Mouse (Mus musculus): Measurements from ENCODE around the gene Mrgbp. TPM values are rescaled to one million over a fixed set of nuclear protein-coding genes. Genes with fewer than 3 reads are reported as not detected.

The Mrgbp gene
- polyA plus RNA-seq (2015; fragmentation: Nextera tagmentation; extraction: Ambion mirVana): 40.1 and 43.8 TPM in 2 replicates

DNA sequence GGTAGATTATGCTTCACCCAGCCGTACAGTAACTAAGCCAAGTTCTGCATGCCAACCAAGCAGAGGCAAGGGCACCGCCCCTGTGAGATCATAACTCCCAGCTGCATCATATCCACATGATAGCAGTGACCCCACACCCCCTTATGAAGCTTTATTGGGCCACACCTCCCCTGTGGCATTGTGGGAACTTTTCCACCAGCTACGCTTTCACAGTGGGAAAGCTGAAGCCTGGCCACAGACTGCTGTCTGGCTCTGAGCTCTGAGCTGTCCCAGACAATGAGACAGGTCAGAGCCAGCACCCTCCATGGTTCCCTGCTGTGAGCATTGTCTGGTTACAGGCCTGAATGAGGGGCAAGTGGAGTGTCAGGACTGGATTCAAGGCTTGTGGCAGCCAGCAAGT, at the start of gene Mrgbp:
Gene Mrgbp, plus strand, starts transcription at position 303 of the 400 bp plus-strand sequence.
- Histone ChIP-seq H3K4me2 (no peak within 1 kb of the TSS), H3K4me3 (no peak within 1 kb of the TSS), H3K4me1 (replicated peaks) (peaks cover 29% of the 10 kb centered on the region), H3K9ac (no peak within 1 kb of the TSS; the same call in 1 of the 2 replicates), H3K36me3 (peaks cover 19% of the 10 kb centered on the region), H3K27me3 (peaks cover 6% of the 10 kb centered on the region; the same call in 1 of the 2 replicates), H3K9me3 (no peaks in the 10 kb centered on the region), H3K27ac (replicated peaks) (no peak within 1 kb of the TSS)
- 77% methylated on average over 3 of the region's 3 CpGs for WGBS
- ATAC-seq (ENCODE audit: low read depth): no peak

DNA sequence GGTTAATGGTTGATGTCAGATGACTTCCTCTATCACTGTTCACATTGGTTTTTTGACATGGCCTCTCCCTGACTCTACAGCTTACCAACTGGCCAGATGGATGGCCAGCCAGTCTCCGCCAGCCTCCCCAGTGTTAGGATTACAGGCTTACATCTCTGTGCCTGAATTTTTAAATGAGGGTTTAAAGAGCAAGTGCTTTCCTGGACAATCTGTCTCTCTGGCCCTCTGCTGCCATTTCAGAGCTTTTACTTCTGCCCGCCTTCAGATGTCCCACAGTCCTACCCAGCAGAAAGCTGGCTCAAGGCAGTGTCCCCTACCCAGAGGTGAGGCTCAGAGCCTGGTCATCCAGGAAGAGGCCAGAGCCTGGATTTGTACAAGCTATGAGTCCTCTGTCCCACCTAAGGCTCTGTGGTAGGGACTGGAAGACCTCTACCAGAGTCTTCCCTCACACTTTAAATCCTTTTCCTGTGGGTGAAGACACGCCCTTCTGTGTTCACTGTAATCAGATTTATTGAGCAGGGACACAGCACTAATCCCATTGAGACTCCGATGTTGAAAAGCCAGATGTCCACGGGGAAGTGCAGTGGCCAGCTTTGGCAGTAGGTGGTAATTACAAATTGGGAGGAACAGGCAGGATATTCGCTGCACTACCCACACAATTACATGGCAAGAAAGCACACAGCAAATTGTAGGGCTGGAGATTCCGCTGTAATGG, 49.3 kb upstream of the Mrgbp start:
- H3K27ac ChIP-seq (replicated peaks): no peak overlapping the region
- 58% methylated on average over 7 of the region's 7 CpGs for WGBS

DNA sequence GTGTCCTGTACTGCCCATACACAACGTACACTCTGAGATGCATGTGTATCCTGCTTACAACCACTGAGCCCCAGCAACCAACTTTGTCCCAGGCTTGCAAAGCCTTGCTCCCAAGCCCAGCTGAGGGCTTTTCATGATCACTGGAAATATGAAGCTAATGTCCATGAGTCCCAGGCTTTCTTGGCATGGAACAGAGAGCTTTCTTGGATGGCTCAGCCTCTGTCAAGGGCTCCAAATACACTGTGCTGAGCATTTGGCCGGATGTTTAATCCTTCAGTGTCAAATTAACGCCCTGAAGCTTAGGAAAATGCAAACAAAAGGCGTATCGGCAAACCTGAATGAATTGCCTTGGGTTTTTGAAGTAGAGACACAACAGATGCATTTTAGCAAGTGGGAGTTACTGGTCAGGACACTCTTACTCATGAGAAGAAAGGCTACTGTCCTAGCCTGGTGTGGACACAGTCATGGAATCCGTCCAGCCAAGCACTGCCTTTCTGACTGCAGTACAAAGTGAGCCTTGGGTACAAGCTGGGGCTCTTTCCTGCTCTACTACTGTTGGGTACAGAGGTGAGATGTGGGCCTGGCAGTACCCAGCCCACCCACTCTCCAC, 48.6 kb upstream of the Mrgbp start:
- 58% methylated on average over 6 of the region's 6 CpGs for WGBS
- no peak for ATAC-seq (ENCODE audit: low read depth)
- no peak overlapping the region for H3K27ac ChIP-seq (replicated peaks)

More for the DNA sequence above, 49.3 kb upstream of the Mrgbp start:
- H3K9me3 ChIP-seq: no peaks in the 10 kb centered on the region
- no peak overlapping the region for H3K9ac ChIP-seq
- no peak overlapping the region for H3K4me2 ChIP-seq
- H3K36me3 ChIP-seq: no peaks in the 10 kb centered on the region
- H3K27me3 ChIP-seq: no peaks in the 10 kb centered on the region
- peaks cover 28% of the 10 kb centered on the region for H3K4me1 ChIP-seq (replicated peaks)
- ATAC-seq (ENCODE audit: low read depth): no peak
- no peak overlapping the region for H3K4me3 ChIP-seq

DNA sequence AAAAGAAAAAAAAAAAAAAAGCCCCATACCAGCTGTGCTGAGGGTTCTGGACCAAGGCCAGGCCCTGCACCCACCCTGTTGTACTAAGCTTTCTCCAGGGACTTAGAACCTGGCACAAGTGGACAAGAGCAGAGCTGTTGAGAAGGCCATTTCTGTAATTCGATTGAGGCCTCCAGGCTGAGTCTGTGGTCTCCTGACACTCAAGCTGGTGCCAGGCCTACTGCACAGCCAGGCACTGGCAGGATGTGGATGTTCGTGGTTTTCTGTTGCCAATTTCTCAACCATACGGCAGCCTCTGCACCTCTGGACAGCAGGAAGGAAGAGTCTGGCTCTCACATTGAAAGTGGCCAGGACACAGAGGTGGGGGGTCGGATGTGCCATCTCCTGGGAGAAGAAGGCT, 47.9 kb upstream of the Mrgbp start:
- ATAC-seq (ENCODE audit: low read depth): no peak
- Histone ChIP-seq H3K27ac (replicated peaks) (no peak overlapping the region), H3K9ac (no peak overlapping the region), H3K36me3 (no peaks in the 10 kb centered on the region), H3K9me3 (no peaks in the 10 kb centered on the region), H3K27me3 (no peaks in the 10 kb centered on the region), H3K4me2 (no peak overlapping the region), H3K4me1 (replicated peaks) (peaks cover 28% of the 10 kb centered on the region), H3K4me3 (no peak overlapping the region)
- WGBS: 70% methylated on average over 4 of the region's 4 CpGs

More for the DNA sequence above, 48.6 kb upstream of the Mrgbp start:
- Histone ChIP-seq H3K36me3 (no peaks in the 10 kb centered on the region), H3K9me3 (no peaks in the 10 kb centered on the region), H3K9ac (no peak overlapping the region), H3K4me1 (replicated peaks) (peaks cover 28% of the 10 kb centered on the region), H3K4me3 (no peak overlapping the region), H3K4me2 (no peak overlapping the region), H3K27me3 (no peaks in the 10 kb centered on the region)

DNA sequence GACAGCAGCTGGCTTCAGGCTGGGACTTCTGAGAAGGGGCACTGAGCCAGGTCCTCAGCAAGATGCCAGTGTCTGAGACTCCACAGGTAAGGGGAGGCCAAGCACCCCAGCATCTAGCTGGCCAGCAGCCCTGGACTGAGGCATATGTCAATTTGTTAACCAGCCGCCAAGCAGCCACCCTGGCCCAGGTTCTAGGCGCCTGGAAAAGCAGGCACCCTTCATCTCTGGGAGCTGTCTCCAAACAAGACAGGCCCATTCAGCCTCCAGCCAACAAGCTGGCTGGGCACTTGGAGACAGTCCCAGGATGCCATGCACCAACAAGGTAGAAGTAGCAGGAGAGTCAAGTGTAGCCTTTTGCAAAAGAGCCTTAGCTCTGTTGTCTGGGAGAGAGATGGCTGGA, 37.4 kb upstream of the Mrgbp start:
- no peak for ATAC-seq (ENCODE audit: low read depth)
- Histone ChIP-seq H3K9me3 (no peaks in the 10 kb centered on the region), H3K4me2 (no peak overlapping the region), H3K27me3 (no peaks in the 10 kb centered on the region), H3K9ac (no peak overlapping the region), H3K27ac (replicated peaks) (no peak overlapping the region), H3K4me1 (replicated peaks) (peaks cover 13% of the 10 kb centered on the region), H3K36me3 (no peaks in the 10 kb centered on the region), H3K4me3 (no peak overlapping the region)
- 85% methylated on average over 2 of the region's 2 CpGs for WGBS

DNA sequence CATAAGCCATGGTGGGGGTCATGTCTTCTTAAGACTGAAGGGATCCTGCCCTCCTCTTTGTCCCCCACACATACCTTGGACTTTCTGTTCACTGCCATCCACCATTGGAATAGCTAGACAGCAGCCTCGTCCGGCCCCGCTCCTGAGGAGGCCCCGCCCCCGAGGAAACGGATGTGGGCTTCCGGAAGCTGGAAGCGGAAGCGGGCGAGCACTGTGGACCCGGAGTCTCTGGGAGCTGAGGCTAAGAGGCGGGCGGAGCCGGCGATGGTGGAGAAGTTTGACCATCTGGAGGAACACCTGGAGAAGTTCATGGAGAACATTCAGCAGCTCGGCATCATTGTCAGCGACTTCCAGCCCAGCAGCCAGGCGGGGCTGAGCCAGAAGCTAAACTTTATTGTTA, 36.1 kb upstream of the Mrgbp start:
- WGBS: 86% methylated on average over 18 of the region's 18 CpGs
- peaks cover 13% of the 10 kb centered on the region for H3K4me1 ChIP-seq (replicated peaks)
- no peak for ATAC-seq (ENCODE audit: low read depth)

DNA sequence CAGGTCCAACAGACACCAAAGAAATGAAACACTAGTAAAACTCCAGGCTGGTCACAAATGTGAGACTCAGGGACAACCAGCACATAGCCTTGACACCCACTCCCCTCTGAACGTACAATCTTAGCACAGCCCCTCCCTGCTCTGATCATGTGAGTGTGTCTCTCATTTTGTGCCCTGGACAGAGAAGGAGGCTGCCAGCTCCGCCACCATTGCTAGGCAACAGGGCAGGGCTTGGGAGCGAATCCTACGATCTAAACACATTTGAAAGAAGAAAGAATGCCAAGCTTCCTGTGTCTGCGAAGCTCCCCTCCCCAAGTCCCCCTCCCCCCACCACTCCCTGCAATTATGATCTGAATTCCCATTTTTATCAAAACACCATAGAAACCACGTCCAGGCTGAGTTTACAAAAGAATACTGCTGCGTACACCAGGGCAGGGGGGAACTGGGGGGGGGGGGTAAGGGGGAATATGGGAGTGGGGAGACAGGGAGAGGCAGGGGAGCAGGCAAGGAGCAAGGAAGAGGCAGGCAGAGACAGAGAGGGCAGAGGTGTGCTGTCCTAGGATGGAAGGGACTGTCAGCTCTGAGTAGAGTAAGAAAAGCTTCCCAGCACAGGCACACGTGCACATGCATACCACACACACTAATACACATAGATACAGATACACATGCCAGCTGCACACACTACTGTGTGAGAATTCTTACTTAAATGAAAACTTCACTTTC, 33.6 kb upstream of the Mrgbp start:
- Histone ChIP-seq H3K4me1 (replicated peaks) (peaks cover 13% of the 10 kb centered on the region), H3K9ac (peak overlapping the region; percentile 38; the same call in 1 of the 2 replicates), H3K27ac (replicated peaks) (no peak overlapping the region), H3K36me3 (no peaks in the 10 kb centered on the region), H3K4me3 (no peak overlapping the region), H3K4me2 (peak overlapping the region; percentile 33), H3K27me3 (no peaks in the 10 kb centered on the region), H3K9me3 (no peaks in the 10 kb centered on the region)
- peak; percentile 84 for ATAC-seq (ENCODE audit: low read depth)
- 11% methylated on average over 8 of the region's 8 CpGs for WGBS

More for the DNA sequence above, 36.1 kb upstream of the Mrgbp start:
- no peaks in the 10 kb centered on the region for H3K27me3 ChIP-seq
- H3K9me3 ChIP-seq: no peaks in the 10 kb centered on the region
- H3K27ac ChIP-seq (replicated peaks): no peak overlapping the region
- no peaks in the 10 kb centered on the region for H3K36me3 ChIP-seq
- H3K9ac ChIP-seq: no peak overlapping the region
- no peak overlapping the region for H3K4me2 ChIP-seq
- H3K4me3 ChIP-seq: no peak overlapping the region

DNA sequence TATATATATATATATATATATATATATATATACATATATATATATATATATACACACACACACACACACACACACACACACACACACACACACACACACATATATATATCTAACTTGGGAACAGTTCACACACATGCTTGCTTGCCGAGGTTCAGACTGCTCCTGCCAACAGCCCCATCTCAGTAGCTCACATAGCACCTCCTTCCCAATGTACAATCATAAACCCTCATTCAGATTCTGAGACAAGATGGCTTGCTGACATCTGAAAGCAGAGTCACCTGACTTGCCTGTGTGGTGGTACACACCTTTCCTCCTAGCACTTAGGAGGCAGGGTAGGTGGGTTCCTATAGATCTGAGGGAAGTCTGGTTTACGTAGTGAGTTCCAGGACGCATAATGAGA, 28.8 kb upstream of the Mrgbp start:
- Histone ChIP-seq H3K27ac (replicated peaks) (no peak overlapping the region), H3K27me3 (no peaks in the 10 kb centered on the region), H3K4me1 (replicated peaks) (peaks cover 7% of the 10 kb centered on the region), H3K4me3 (no peak overlapping the region), H3K36me3 (no peaks in the 10 kb centered on the region), H3K4me2 (no peak overlapping the region), H3K9ac (no peak overlapping the region), H3K9me3 (no peaks in the 10 kb centered on the region)
- no peak for ATAC-seq (ENCODE audit: low read depth)
- WGBS: 80% methylated on average over 3 of the region's 3 CpGs

DNA sequence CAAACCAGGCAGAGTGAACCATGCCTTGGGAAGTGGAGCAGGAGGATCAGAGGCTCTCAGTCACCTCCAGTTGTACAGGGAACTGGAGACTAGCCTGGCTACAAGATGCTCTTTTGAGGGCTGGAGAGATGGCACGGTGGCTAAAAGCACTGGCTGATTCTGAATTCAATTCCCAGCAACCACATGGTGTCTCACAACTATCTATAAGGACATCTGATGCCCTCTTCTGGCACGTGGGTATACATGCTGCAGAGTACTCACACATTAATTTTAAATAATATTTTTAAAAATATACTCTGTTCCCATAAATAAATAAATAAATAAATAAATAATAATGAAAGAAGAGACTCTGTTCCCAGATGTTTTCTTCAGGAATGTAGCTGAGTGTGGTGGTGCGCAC, 25.9 kb upstream of the Mrgbp start:
- WGBS: 53% methylated on average over 3 of the region's 3 CpGs
- H3K36me3 ChIP-seq: no peaks in the 10 kb centered on the region
- H3K27me3 ChIP-seq: no peaks in the 10 kb centered on the region
- no peak overlapping the region for H3K27ac ChIP-seq (replicated peaks)
- H3K4me2 ChIP-seq: no peak overlapping the region
- no peak for ATAC-seq (ENCODE audit: low read depth)
- H3K9ac ChIP-seq: no peak overlapping the region
- H3K4me3 ChIP-seq: no peak overlapping the region
- no peaks in the 10 kb centered on the region for H3K9me3 ChIP-seq
- no peaks in the 10 kb centered on the region for H3K4me1 ChIP-seq (replicated peaks)

DNA sequence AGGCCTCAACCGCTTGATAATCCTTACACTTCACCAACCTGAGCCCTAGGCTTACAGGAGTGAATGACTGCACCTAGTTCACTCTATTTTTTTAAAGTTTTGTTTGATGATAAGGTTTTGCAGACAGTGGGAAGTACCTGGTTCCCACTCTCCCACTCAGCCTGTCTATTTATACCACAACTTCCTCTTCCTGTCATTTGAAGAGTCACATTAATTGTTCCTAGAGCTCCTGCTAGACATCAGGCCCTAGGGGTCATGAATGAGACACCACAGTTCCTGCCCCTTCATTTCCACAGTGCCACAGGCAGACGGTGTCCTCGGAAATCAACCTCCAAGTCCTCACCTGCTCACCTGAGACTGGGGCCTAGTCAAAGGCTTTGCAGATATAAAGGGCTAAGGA, 24.6 kb upstream of the Mrgbp start:
- WGBS: 84% methylated on average over 3 of the region's 3 CpGs
- H3K27ac ChIP-seq (replicated peaks): no peak overlapping the region
- H3K4me3 ChIP-seq: no peak overlapping the region
- ATAC-seq (ENCODE audit: low read depth): no peak
- H3K36me3 ChIP-seq: no peaks in the 10 kb centered on the region
- H3K4me1 ChIP-seq (replicated peaks): no peaks in the 10 kb centered on the region
- H3K27me3 ChIP-seq: no peaks in the 10 kb centered on the region
- H3K9ac ChIP-seq: no peak overlapping the region
- H3K9me3 ChIP-seq: no peaks in the 10 kb centered on the region
- no peak overlapping the region for H3K4me2 ChIP-seq

DNA sequence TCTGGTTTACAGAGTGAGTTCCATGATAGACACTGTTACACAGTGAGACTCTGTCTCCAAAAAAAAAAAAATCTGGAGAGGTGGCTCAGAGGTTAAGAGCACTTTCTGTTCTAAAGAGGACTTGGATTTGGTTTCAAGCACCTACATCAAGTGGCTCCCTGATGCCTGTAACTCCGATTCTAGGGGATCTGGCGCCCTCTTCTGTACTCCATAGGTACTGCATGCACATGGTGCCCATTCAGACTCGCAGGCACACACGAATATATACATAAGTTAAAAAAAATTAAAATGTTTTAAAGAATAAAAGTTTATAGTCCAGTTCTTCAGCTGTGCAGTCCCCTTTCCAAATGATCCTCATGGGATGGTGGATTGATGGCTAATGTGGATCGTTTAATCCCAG, 20.9 kb upstream of the Mrgbp start:
- 48% methylated on average over 5 of the region's 5 CpGs for WGBS
- Histone ChIP-seq H3K4me2 (no peak overlapping the region), H3K4me3 (no peak overlapping the region), H3K4me1 (replicated peaks) (peaks cover 13% of the 10 kb centered on the region), H3K9me3 (no peaks in the 10 kb centered on the region), H3K27me3 (no peaks in the 10 kb centered on the region), H3K27ac (replicated peaks) (no peak overlapping the region), H3K36me3 (no peaks in the 10 kb centered on the region), H3K9ac (no peak overlapping the region)
- ATAC-seq (ENCODE audit: low read depth): no peak

DNA sequence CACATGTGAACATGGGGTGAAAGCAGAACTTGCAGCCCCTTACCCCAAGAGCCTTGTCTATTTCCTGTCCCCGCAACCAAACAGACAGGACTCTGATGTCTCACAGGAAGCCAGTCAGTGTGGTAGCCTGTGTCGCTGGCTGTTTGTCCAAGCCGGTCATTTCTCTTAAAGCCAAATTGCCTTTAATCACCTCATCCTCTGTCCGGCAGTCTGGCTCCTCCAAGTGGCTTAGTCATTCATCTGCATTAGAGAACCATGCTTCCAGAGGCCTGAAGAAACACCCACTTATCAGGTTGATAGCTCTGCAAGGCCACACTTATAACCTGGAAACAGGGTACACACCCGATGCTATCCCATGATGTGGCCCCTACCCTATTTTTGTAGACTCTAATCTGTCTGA, 19.0 kb upstream of the Mrgbp start:
- 52% methylated on average over 5 of the region's 5 CpGs for WGBS
- H3K4me2 ChIP-seq: no peak overlapping the region
- H3K27ac ChIP-seq (replicated peaks): no peak overlapping the region
- H3K27me3 ChIP-seq: no peaks in the 10 kb centered on the region
- no peak overlapping the region for H3K9ac ChIP-seq
- H3K9me3 ChIP-seq: no peaks in the 10 kb centered on the region
- no peak for ATAC-seq (ENCODE audit: low read depth)
- H3K4me1 ChIP-seq (replicated peaks): peaks cover 13% of the 10 kb centered on the region
- H3K4me3 ChIP-seq: no peak overlapping the region
- H3K36me3 ChIP-seq: no peaks in the 10 kb centered on the region
